Comparison of ENCODE assay signal across 10 mouse cellular contexts in genomic region chr19:44907851-44908690, GRCm38 (mm10). TPM values are rescaled to one million over a fixed set of nuclear protein-coding genes. Genes with fewer than 3 reads are reported as not detected.
DNase-seq lines count a peak whose midpoint lies in the region; ATAC-seq and TF ChIP-seq lines count a peak whose summit lies in the region.
"Had no signal": no experiment of that assay in that cellular context is flagged by ENCODE, and none has a peak within 500 bp of the region (broad histone marks: within the 10 kb centered on the region; RNA-seq: fewer than 3 reads in every experiment).

No protein-coding gene starts in this region.

- CTCF ChIA-PET in Patski (lab: Charles Lee): interaction anchor here (1.9 to 4.8 kb wide), 2 partner anchors 12 to 19 kb away, joined by 4 to 22 read pairs; no protein-coding TSS in a partner anchor

- peak overlapping the region; percentile 79 for H3K27ac ChIP-seq in kidney, embryonic 14.5 days (ENCODE audit: low read depth, low read length)
- peak overlapping the region; percentile 73 for H3K27ac ChIP-seq in intestine, embryonic 16.5 days (ENCODE audit: low read length)
- H3K27ac ChIP-seq: midbrain, embryonic 12.5 days had no signal

- DNase-seq in kidney, adult 9 months: no peak
- DNase-seq in Patski (ENCODE audit: low read depth, low spot score): no peak
- DNase-seq in frontal cortex, postnatal 36 days (ENCODE audit: low spot score in 2 of 2): peak; percentile 21 to 49
- DNase-seq in retina, embryonic 14.5 days (ENCODE audit: low spot score): peak; percentile 53

- no peak overlapping the region for H3K9ac ChIP-seq in kidney, embryonic 14.5 days (ENCODE audit: low read depth, low read length)
- no peak overlapping the region for H3K9ac ChIP-seq in intestine, embryonic 16.5 days (ENCODE audit: low read depth, low read length)
- H3K9ac ChIP-seq: midbrain, embryonic 12.5 days had no signal

- no peak overlapping the region for H3K4me3 ChIP-seq in kidney, embryonic 14.5 days (ENCODE audit: low read length)
- no peak overlapping the region for H3K4me3 ChIP-seq in intestine, embryonic 16.5 days (ENCODE audit: low read length)
- H3K4me3 ChIP-seq: midbrain, embryonic 12.5 days had no signal

- peaks cover 51% of the 10 kb centered on the region for H3K4me1 ChIP-seq in kidney, embryonic 14.5 days (ENCODE audit: control insufficient read depth, insufficient read depth, low read length)
- peaks cover 22% of the 10 kb centered on the region for H3K4me1 ChIP-seq in intestine, embryonic 16.5 days (ENCODE audit: control insufficient read depth, insufficient read depth, low read length)

- H3K27me3 ChIP-seq in kidney, embryonic 14.5 days (ENCODE audit: control insufficient read depth, insufficient read depth, low read length): no peaks in the 10 kb centered on the region
- H3K27me3 ChIP-seq in Patski: no peaks in the 10 kb centered on the region
- no peaks in the 10 kb centered on the region for H3K27me3 ChIP-seq in intestine, embryonic 16.5 days (replicated peaks; ENCODE audit: control insufficient read depth, insufficient read depth, low read length)

- no peaks in the 10 kb centered on the region for H3K9me3 ChIP-seq in kidney, embryonic 14.5 days (ENCODE audit: control insufficient read depth, low read length)
- no peaks in the 10 kb centered on the region for H3K9me3 ChIP-seq in intestine, embryonic 16.5 days (ENCODE audit: control insufficient read depth, low read length)
- H3K9me3 ChIP-seq: G1E; midbrain, embryonic 12.5 days had no signal

- no peaks in the 10 kb centered on the region for H3K36me3 ChIP-seq in kidney, embryonic 14.5 days (ENCODE audit: control insufficient read depth, insufficient read depth, low read length)
- no peaks in the 10 kb centered on the region for H3K36me3 ChIP-seq in intestine, embryonic 16.5 days (ENCODE audit: control insufficient read depth, insufficient read depth, low read length)
- H3K36me3 ChIP-seq: G1E; midbrain, embryonic 12.5 days had no signal

- TF ChIP-seq CTCF in Patski (IDR thresholded peaks at IDR 0.05): no peak

- in situ Hi-C loops in Patski (cut with MboI; ENCODE audit: low pct_unique_long_range_greater_than_20kb): no loop called here

- WGBS in kidney, embryonic 14.5 days: 46% methylated on average over 15 of the region's 15 CpGs
- WGBS in intestine, embryonic 16.5 days: 34% methylated on average over 15 of the region's 15 CpGs

- ATAC-seq in kidney, embryonic 14.5 days (ENCODE audit: low FRiP score, low TSS enrichment): peak; percentile 56
- peak; percentile 18 for ATAC-seq in Patski
- ATAC-seq in intestine, embryonic 16.5 days: peak; percentile 80
- no peak for ATAC-seq in CD4-positive, CD25-positive, alpha-beta regulatory T cell, adult 4 months
- no peak for ATAC-seq in granulocyte monocyte progenitor cell, adult 5-6 weeks (replicated peaks; ENCODE audit: poor library complexity, severe bottlenecking)

- no peak overlapping the region for H3K4me2 ChIP-seq in kidney, embryonic 14.5 days (replicated peaks; ENCODE audit: low read depth, low read length)
- no peak overlapping the region for H3K4me2 ChIP-seq in intestine, embryonic 16.5 days (ENCODE audit: low read depth, low read length)
- H3K4me2 ChIP-seq: midbrain, embryonic 12.5 days had no signal

- POLR2A ChIA-PET in Patski (lab: Charles Lee): interaction anchor here (1.0 to 2.1 kb wide), 5 partner anchors 11 to 147 kb away, joined by 3 to 10 read pairs (median 4); partner anchors contain the start of gene Slf2

RNA-seq across cellular contexts. Expression of gene Slf2, which starts 22.9 kb away (rescaled TPM):
- 35.6 and 60.0 TPM in 2 replicates for polyA plus RNA-seq in kidney, embryonic 14.5 days (2014; fragmentation: Nextera tagmentation; extraction: Ambion mirVana)
- polyA plus RNA-seq in Patski (2021): 100 TPM
- polyA plus RNA-seq in intestine, embryonic 16.5 days (2015; fragmentation: Nextera tagmentation; extraction: Ambion mirVana): 26.8 and 27.1 TPM in 2 replicates
- polyA plus RNA-seq in CD4-positive, CD25-positive, alpha-beta regulatory T cell, adult 4 months (2017; shearing (Covaris generic)): 10 to 100 TPM; 24.7 to 28.4 TPM
- 29.5 and 33.0 TPM in 2 replicates for total RNA-seq in granulocyte monocyte progenitor cell, adult 5-6 weeks (2014; fragmentation: Nextera tagmentation)
- 38.5 and 39.6 TPM in 2 replicates for total RNA-seq in granulocyte monocyte progenitor cell, adult 5-6 weeks (2017)

Comparison
In these comparisons a context has a peak if more than half of its experiments do, and no peak if none do; other contexts are left out.
1. ATAC-seq: peak in kidney, embryonic 14.5 days (single experiment), Patski (single experiment) and intestine, embryonic 16.5 days (single experiment); none in CD4-positive, CD25-positive, alpha-beta regulatory T cell, adult 4 months (single experiment) and granulocyte monocyte progenitor cell, adult 5-6 weeks (single experiment).
2. DNase-seq: peak in frontal cortex, postnatal 36 days (2 of 2) and retina, embryonic 14.5 days (single experiment); none in kidney, adult 9 months (single experiment) and Patski (single experiment).